Mouse (Mus musculus) cerebellum, postnatal 10 days (tissue): ENCODE data around the gene Ninj2.
A peak's percentile ranks its signal among the peaks of the same experiment; 100 is the strongest.

ENCODE experiments used
- DNase-seq, 2 experiments: peaks; one replicate each; pipeline ENCODE4 v3.0.0; 2021; ENCODE audit warnings: mixed read lengths in 2 of 2

Ninj2 gene

GRCm38 (mm10) chr6:120094091-120094776 lies 1.1 kb downstream of the Ninj2 start:
- no peak for DNase-seq

GRCm38 (mm10) chr6:120095096-120095495 lies 1.9 kb downstream of the Ninj2 start:
- DNase-seq: no peak

GRCm38 (mm10) chr6:120095501-120095900 lies 2.4 kb downstream of the Ninj2 start:
- DNase-seq: no peak

- no peak for DNase-seq
Measured at GRCm38 (mm10) chr6:120099392-120099791, 6.2 kb downstream of the Ninj2 start.

GRCm38 (mm10) chr6:120101221-120101620 lies 8.1 kb downstream of the Ninj2 start:
- DNase-seq: no peak

GRCm38 (mm10) chr6:120101996-120102395 lies 8.8 kb downstream of the Ninj2 start:
- no peak for DNase-seq

GRCm38 (mm10) chr6:120103104-120103503 lies 10.0 kb downstream of the Ninj2 start:
- no peak for DNase-seq

GRCm38 (mm10) chr6:120105055-120105454 lies 11.9 kb downstream of the Ninj2 start:
- no peak for DNase-seq

- DNase-seq: no peak
Measured at GRCm38 (mm10) chr6:120107586-120107985, 14.4 kb downstream of the Ninj2 start.

- no peak for DNase-seq
Measured at GRCm38 (mm10) chr6:120108061-120108460, 14.9 kb downstream of the Ninj2 start.

GRCm38 (mm10) chr6:120109173-120109572 lies 16.0 kb downstream of the Ninj2 start:
- DNase-seq: peak; percentile 25 to 35

- no peak for DNase-seq
Measured at GRCm38 (mm10) chr6:120109932-120110331, 16.8 kb downstream of the Ninj2 start.

- no peak for DNase-seq
Measured at GRCm38 (mm10) chr6:120110738-120111409, 17.7 kb downstream of the Ninj2 start.

- DNase-seq: no peak
Measured at GRCm38 (mm10) chr6:120111410-120111783, 18.2 kb downstream of the Ninj2 start.

GRCm38 (mm10) chr6:120111984-120112803 lies 19.0 kb downstream of the Ninj2 start:
- peak; percentile 76 to 85 for DNase-seq

GRCm38 (mm10) chr6:120113856-120114255 lies 20.7 kb downstream of the Ninj2 start:
- no peak for DNase-seq

- DNase-seq: no peak
Measured at GRCm38 (mm10) chr6:120114271-120114670, 21.1 kb downstream of the Ninj2 start.

GRCm38 (mm10) chr6:120114698-120115097 lies 21.5 kb downstream of the Ninj2 start:
- peak; percentile 32 to 35 for DNase-seq

GRCm38 (mm10) chr6:120115443-120115842 lies 22.3 kb downstream of the Ninj2 start:
- no peak for DNase-seq

GRCm38 (mm10) chr6:120119824-120120223 lies 26.7 kb downstream of the Ninj2 start:
- no peak for DNase-seq

GRCm38 (mm10) chr6:120124688-120125087 lies 31.5 kb downstream of the Ninj2 start:
- no peak for DNase-seq

- no peak for DNase-seq
Measured at GRCm38 (mm10) chr6:120126456-120126855, 33.3 kb downstream of the Ninj2 start.

- DNase-seq: no peak
Measured at GRCm38 (mm10) chr6:120127321-120127720, 34.2 kb downstream of the Ninj2 start.

- no peak for DNase-seq
Measured at GRCm38 (mm10) chr6:120134748-120135147, 41.6 kb downstream of the Ninj2 start.
